Mouse (Mus musculus) midbrain, embryonic 15.5 days (tissue): Measurements from ENCODE around the gene Aldh16a1. TPM values are rescaled to one million over a fixed set of nuclear protein-coding genes. Genes with fewer than 3 reads are reported as not detected.

Experiments
- ATAC-seq: fragments of 200-750 bp; cut with Nextera tagmentation; replicated peaks from 2 replicates; pipeline ENCODE4 v1.8.0; 2017; ENCODE audit warnings: moderate TSS enrichment
- H3K27ac ChIP-seq: fragments of 300-500 bp; sonication (generic); 2 replicates; pipeline ENCODE4 v1.5.1; 2015; ENCODE audit warnings: mild to moderate bottlenecking, inconsistent platforms
- H3K27me3 ChIP-seq: fragments of 300-500 bp; sonication (generic); replicated peaks from 2 replicates; pipeline ENCODE4 v1.6.1; 2015; ENCODE audit warnings: inconsistent platforms
- H3K36me3 ChIP-seq: fragments of 300-500 bp; sonication (generic); replicated peaks from 2 replicates; pipeline ENCODE4 v1.6.1; 2015; ENCODE audit warnings: inconsistent platforms
- H3K4me1 ChIP-seq: fragments of 300-500 bp; sonication (generic); 2 replicates; pipeline ENCODE4 v1.6.1; 2015; ENCODE audit warnings: inconsistent platforms
- H3K4me2 ChIP-seq: fragments of 300-500 bp; sonication (generic); 2 replicates; pipeline ENCODE4 v1.6.1; 2015; ENCODE audit warnings: inconsistent platforms, mild to moderate bottlenecking, moderate library complexity
- H3K4me3 ChIP-seq: fragments of 300-500 bp; sonication (generic); 2 replicates; pipeline ENCODE4 v1.5.1; 2015; ENCODE audit warnings: mild to moderate bottlenecking, inconsistent platforms
- H3K9ac ChIP-seq: fragments of 300-500 bp; sonication (generic); 2 replicates; pipeline ENCODE4 v1.6.1; 2015; ENCODE audit warnings: mild to moderate bottlenecking, inconsistent platforms
- H3K9me3 ChIP-seq: fragments of 300-500 bp; sonication (generic); 2 replicates; pipeline ENCODE4 v1.6.1; 2016; ENCODE audit warnings: inconsistent platforms
- WGBS: fragments of 180-500 bp; shearing (Covaris S2); methylation state at CpG from one replicate; pipeline ENCODE4 v1.1.7; 2015; ENCODE audit warnings: mixed read lengths; 5-methylcytosine and 5-hydroxymethylcytosine counted together
- microRNA counts: library from miRNA; unstranded; fragments of <30 nt; microRNA quantifications from one replicate; lab custom pipeline; 2016
- microRNA-seq: library from miRNA; unstranded; fragments of <30 nt; microRNA quantifications from one replicate; pipeline ENCODE4, GENCODE M21; 2016
- polyA plus RNA-seq: library from polyadenylated mRNA; unstranded; fragments of >200 nt; fragmentation: Nextera tagmentation; extraction: Ambion mirVana; gene quantifications from 2 replicates; pipeline ENCODE4 v1.2.1, GENCODE M21; 2015

Gene Aldh16a1
- polyA plus RNA-seq, 1 experiment from 2014 or later, result 16.1 TPM

DNA sequence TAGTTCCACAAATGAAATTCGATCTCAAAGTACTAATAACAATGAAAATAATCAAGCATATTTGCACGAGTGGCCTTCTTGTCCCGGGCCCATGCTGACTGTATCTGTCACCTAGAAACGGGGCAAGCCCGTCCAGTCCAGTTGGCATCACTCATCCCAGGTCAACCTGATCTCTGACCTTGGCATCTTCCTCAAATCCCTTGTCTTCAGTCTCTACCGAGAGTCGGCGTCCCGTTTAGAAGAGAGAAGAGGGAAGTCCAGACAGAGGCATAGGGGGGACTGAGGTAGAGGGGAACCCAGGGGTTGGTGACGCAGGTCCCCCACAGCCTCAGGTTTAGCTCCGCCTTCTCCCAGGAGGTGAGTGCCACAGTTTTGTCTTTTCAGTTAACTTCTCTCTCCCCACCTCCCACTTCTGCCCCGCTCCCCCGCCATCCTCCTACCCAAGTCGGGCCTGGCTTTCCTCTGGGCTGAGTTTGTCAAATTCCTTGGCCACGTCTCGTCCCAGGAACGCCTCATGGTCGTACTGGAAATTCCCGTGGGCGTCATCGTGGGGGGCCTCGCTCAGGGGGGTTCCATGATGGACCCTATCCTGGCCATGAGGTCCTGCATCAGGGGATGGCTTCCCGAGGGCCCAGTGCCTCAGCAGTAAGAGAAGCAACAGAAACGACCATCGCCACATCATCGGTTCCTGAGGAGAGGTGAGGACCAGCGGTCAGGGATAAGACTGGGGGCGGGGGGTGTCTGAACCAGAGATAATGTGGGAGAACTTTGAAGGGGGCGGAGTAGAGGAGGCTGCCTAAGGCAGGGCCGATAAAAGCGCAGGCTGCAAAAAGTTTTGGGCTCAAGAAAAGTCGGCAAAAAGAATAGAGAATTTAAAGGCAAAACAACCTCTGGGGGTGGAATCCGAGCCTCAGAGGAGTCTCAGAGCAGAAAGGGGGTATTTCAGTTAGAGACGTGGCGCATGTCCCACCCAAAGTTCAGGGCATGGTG is 63.1 kb downstream of the Aldh16a1 start:
- Histone ChIP-seq H3K27me3 (no peaks in the 10 kb centered on the region), H3K4me3 (peak overlapping the region; percentile 36), H3K9me3 (no peaks in the 10 kb centered on the region), H3K27ac (no peak overlapping the region), H3K36me3 (no peaks in the 10 kb centered on the region), H3K4me1 (peaks cover 8% of the 10 kb centered on the region), H3K4me2 (peak overlapping the region; percentile 56), H3K9ac (peak overlapping the region; percentile 22; the same call in 1 of the 2 replicates)
- peak; percentile 62 for ATAC-seq
- 16% methylated on average over 35 of the region's 35 CpGs for WGBS

MicroRNAs within 50 kb of the gene (microRNA counts, 519-probe panel; counts per million panel counts)
- microRNA mmu-miR-150 (lab: Ali Mortazavi, UCI), result 3,072 counts per million, percentile 70 among the panel's probes with 10 or more counts

Small RNA genes lying within 50 kb of the gene (microRNA-seq; reads per million reads assigned to microRNA genes)
- gene Mir150 (71.4 reads per million, percentile 51 among the genes with 10 or more reads in this experiment), gene Mir5121 (5.7 reads per million, percentile 24 among the genes with 10 or more reads in this experiment), gene Mir7055 (not detected)

Other genes starting within 250 kb of the Aldh16a1 start
- 122 and 140 TPM in 2 replicates for gene Ap2a1, start 225.1 kb downstream of the Aldh16a1 start, polyA plus RNA-seq
- 0.11 and 0.21 TPM in 2 replicates for gene Tsks, start 211.4 kb downstream of the Aldh16a1 start, polyA plus RNA-seq
- gene Cpt1c, start 179.7 kb downstream of the Aldh16a1 start, polyA plus RNA-seq, result 56.5 and 58.2 TPM in 2 replicates
- gene Prmt1, start 168.0 kb downstream of the Aldh16a1 start, polyA plus RNA-seq, result 697 and 717 TPM in 2 replicates
- gene Irf3, start 156.9 kb downstream of the Aldh16a1 start, polyA plus RNA-seq, result 61.9 and 66.8 TPM in 2 replicates
- gene Bcl2l12, start 155.9 kb downstream of the Aldh16a1 start, polyA plus RNA-seq, result 10.0 and 12.3 TPM in 2 replicates
- gene Scaf1, start 138.2 kb downstream of the Aldh16a1 start, polyA plus RNA-seq, result 54.5 and 56.7 TPM in 2 replicates
- 12.5 and 15.2 TPM in 2 replicates for gene Rras, start 136.6 kb downstream of the Aldh16a1 start, polyA plus RNA-seq
- 16.2 and 18.1 TPM in 2 replicates for gene Prr12, start 101.7 kb downstream of the Aldh16a1 start, polyA plus RNA-seq
- 67.2 and 72.1 TPM in 2 replicates for gene Nosip, start 92.2 kb downstream of the Aldh16a1 start, polyA plus RNA-seq
- 15.7 and 15.9 TPM in 2 replicates for gene Prrg2, start 91.9 kb downstream of the Aldh16a1 start, polyA plus RNA-seq
- gene Rcn3, start 62.4 kb downstream of the Aldh16a1 start, polyA plus RNA-seq, result 55.4 and 62.2 TPM in 2 replicates
- 32.0 and 36.8 TPM in 2 replicates for gene Fcgrt, start 50.7 kb downstream of the Aldh16a1 start, polyA plus RNA-seq
- 742 and 762 TPM in 2 replicates for gene Rps11, start 30.1 kb downstream of the Aldh16a1 start, polyA plus RNA-seq
- 582 and 606 TPM in 2 replicates for gene Rpl13a, start 25.8 kb downstream of the Aldh16a1 start, polyA plus RNA-seq
- not detected in 2 replicates for gene Gm45713, start 18.4 kb downstream of the Aldh16a1 start, polyA plus RNA-seq
- gene Flt3l, start 18.2 kb downstream of the Aldh16a1 start, polyA plus RNA-seq, result 2.1 and 2.3 TPM in 2 replicates
- 87.1 and 90.0 TPM in 2 replicates for gene Pih1d1, start 281 bp downstream of the Aldh16a1 start, polyA plus RNA-seq
- 0.59 and 1.0 TPM in 2 replicates for gene Slc17a7, start 9.4 kb upstream of the Aldh16a1 start, polyA plus RNA-seq
- not detected in 2 replicates for gene Gfy, start 25.0 kb upstream of the Aldh16a1 start, polyA plus RNA-seq
- gene Pth2, start 26.4 kb upstream of the Aldh16a1 start, polyA plus RNA-seq, result 0.68 and 0.93 TPM in 2 replicates
- 0.63 and 0.84 TPM in 2 replicates for gene Ccdc155, start 50.3 kb upstream of the Aldh16a1 start, polyA plus RNA-seq
- 4.0 and 5.8 TPM in 2 replicates for gene Dkkl1, start 57.6 kb upstream of the Aldh16a1 start, polyA plus RNA-seq
- gene Tead2, start 61.2 kb upstream of the Aldh16a1 start, polyA plus RNA-seq, result 45.7 and 55.8 TPM in 2 replicates
- 1.3 and 1.7 TPM in 2 replicates for gene Cd37, start 84.5 kb upstream of the Aldh16a1 start, polyA plus RNA-seq
- gene Slc6a16, start 86.5 kb upstream of the Aldh16a1 start, polyA plus RNA-seq, result 0.50 and 0.91 TPM in 2 replicates
- not detected in 2 replicates for gene Slc6a21, start 122.9 kb upstream of the Aldh16a1 start, polyA plus RNA-seq
- gene Trpm4, start 179.2 kb upstream of the Aldh16a1 start, polyA plus RNA-seq, result 10.7 and 12.7 TPM in 2 replicates
- 0.23 and 0.26 TPM in 2 replicates for gene Hrc, start 180.7 kb upstream of the Aldh16a1 start, polyA plus RNA-seq
- gene Ppfia3, start 212.4 kb upstream of the Aldh16a1 start, polyA plus RNA-seq, result 29.9 and 31.3 TPM in 2 replicates
- 24.4 TPM in 2 replicates for gene Lin7b, start 216.0 kb upstream of the Aldh16a1 start, polyA plus RNA-seq
- 202 and 214 TPM in 2 replicates for gene Snrnp70, start 241.2 kb upstream of the Aldh16a1 start, polyA plus RNA-seq